Mouse (Mus musculus): ENCODE measurements around the gene Kdm4c. TPM values are rescaled to one million over a fixed set of nuclear protein-coding genes. Genes with fewer than 3 reads are reported as not detected.

Kdm4c gene
- polyA plus RNA-seq, 1 experiment from 2014 or later = 20.5 TPM

DNA sequence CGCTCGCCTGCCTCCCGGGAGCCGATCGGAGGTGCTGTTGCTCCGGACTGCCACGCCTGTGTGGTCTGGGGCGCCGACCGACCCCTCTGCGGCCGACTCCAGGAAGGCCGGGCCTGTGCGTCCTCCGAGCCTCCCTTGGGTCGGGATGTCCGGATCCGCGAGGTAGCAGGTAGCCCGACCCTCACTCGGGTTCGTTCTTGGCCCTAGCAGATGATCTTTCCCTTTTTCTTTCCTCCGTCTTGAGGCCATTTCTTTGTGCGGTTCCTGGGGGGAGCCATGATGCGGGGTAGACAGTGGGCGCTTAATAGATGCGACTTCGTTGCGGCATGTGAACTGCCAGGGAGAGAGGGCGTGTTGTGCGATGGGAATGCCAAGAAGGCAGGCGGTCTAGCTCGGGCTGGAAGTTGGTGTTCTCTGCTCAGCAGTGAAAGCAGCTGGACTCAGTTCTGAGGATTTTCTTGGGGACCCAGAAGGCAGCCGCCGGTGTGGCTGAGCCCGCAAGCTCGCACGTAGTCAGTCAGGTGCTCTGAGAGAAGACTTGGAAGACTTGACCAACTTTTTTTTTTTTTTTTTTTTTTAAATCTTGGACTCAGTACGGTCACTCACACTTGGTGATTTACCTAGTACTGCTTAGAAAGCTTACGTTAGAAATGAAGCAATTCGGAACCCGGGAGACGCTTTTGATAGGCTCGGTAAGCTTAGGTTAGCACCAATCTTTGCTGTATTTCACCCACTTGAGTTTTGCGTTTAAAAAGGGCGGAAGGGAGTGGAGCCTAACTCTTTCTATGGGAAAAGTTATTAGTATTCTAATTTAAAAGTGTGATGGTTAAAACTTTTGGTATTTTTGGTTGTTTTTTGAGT, 10.2 kb downstream of the Kdm4c start:
- no peaks in the 10 kb centered on the region for H3K27me3 ChIP-seq (ENCODE audit: control insufficient read depth, insufficient read depth, low read length)
- no peaks in the 10 kb centered on the region for H3K9me3 ChIP-seq (ENCODE audit: control insufficient read depth, low read length)
- peak overlapping the region; percentile 87 for H3K27ac ChIP-seq (replicated peaks; ENCODE audit: low read depth, low read length)
- H3K9ac ChIP-seq (replicated peaks; ENCODE audit: low read length) = peak overlapping the region; percentile 90
- H3K4me3 ChIP-seq (replicated peaks; ENCODE audit: low read depth, low read length) = peak overlapping the region; percentile 90
- H3K4me1 ChIP-seq (ENCODE audit: control insufficient read depth, insufficient read depth, low read length) = peaks cover 4% of the 10 kb centered on the region
- ATAC-seq (ENCODE audit: low FRiP score, low TSS enrichment) = peak; percentile 64
- no peaks in the 10 kb centered on the region for H3K36me3 ChIP-seq (ENCODE audit: control insufficient read depth, insufficient read depth, low read length)
- peak overlapping the region; percentile 77 for H3K4me2 ChIP-seq (ENCODE audit: low read length)
- WGBS = under 1% methylated on average over 43 of the region's 46 CpGs
- DNase-seq = peak; percentile 71

DNA sequence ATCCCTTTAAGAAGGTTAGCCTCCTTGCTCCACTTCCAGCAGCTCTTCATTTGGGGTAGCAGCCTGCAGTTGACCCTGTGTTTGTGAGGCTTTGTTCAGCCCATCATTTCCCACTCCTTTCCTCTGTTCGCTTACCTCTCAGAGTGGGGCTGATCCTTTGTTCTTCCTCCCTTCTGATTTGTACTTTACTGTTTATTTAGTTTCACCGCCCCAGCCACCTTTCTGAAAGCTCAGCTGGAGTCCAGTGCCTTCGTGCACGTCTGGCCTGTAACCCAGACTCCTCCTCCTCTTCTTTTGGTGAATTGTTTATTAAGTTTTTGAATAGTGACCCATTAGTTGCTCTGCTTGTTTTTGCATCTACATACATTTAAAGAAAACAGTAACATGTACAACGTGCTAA, 15.6 kb downstream of the Kdm4c start:
- H3K4me1 ChIP-seq (ENCODE audit: control insufficient read depth, insufficient read depth, low read length) = peaks cover 2% of the 10 kb centered on the region
- no peaks in the 10 kb centered on the region for H3K27me3 ChIP-seq (ENCODE audit: control insufficient read depth, insufficient read depth, low read length)
- no peak overlapping the region for H3K4me2 ChIP-seq (ENCODE audit: low read length)
- no peak; the same call in 1 of the 2 replicates for ATAC-seq (ENCODE audit: low FRiP score, low TSS enrichment)
- H3K9me3 ChIP-seq (ENCODE audit: control insufficient read depth, low read length) = no peaks in the 10 kb centered on the region
- H3K27ac ChIP-seq (replicated peaks; ENCODE audit: low read depth, low read length) = no peak overlapping the region
- WGBS = 29% methylated on average over 5 of the region's 5 CpGs
- no peak overlapping the region for H3K4me3 ChIP-seq (replicated peaks; ENCODE audit: low read depth, low read length)
- H3K36me3 ChIP-seq (ENCODE audit: control insufficient read depth, insufficient read depth, low read length) = no peaks in the 10 kb centered on the region
- H3K9ac ChIP-seq (replicated peaks; ENCODE audit: low read length) = no peak overlapping the region
- no peak for DNase-seq

DNA sequence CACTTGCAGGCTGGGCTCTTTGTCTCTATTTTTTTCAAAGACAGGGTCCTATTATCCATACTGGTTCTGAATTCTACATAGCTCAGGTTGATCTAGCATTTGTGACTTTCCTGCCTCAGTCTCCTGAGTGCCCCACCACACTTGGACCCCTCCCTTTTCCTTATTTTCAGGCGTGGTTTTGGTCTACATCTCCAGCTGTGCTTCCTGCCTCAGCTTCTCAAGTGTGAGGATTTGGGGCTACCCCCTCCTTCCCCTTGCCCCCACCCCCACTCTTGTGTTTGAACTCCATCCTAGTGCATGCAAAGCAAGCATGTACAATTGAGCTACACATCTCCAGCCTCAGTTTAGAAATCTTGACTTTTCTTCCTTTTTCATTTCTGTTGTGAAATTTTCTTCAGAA, 16.2 kb downstream of the Kdm4c start:
- WGBS = 50% methylated on average over 1 of the region's 1 CpGs
- no peak for ATAC-seq (ENCODE audit: low FRiP score, low TSS enrichment)

DNA sequence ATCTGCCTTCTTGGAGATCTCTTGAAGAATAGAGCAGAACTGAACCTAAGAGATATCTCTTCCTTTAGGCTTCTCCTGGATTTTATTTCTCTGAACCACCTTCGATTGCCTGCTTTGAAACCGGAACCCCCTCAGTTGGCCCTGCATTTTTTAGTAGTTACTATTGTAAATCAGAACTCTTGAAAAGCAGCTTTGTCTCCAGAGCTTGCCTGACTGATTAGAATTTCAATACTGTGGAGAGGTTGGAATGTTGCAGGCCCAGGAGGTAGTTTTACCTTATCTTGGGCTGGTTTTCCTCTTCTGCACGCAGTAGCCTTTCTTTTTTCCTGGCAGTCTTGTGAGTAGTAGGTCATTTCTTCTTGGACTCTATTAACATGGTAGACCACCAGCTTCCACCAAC, 17.0 kb downstream of the Kdm4c start:
- Histone ChIP-seq H3K4me3 (replicated peaks; ENCODE audit: low read depth, low read length) (no peak overlapping the region), H3K9me3 (ENCODE audit: control insufficient read depth, low read length) (no peaks in the 10 kb centered on the region), H3K27me3 (ENCODE audit: control insufficient read depth, insufficient read depth, low read length) (no peaks in the 10 kb centered on the region), H3K27ac (replicated peaks; ENCODE audit: low read depth, low read length) (no peak overlapping the region), H3K9ac (replicated peaks; ENCODE audit: low read length) (no peak overlapping the region), H3K36me3 (ENCODE audit: control insufficient read depth, insufficient read depth, low read length) (no peaks in the 10 kb centered on the region), H3K4me1 (ENCODE audit: control insufficient read depth, insufficient read depth, low read length) (no peaks in the 10 kb centered on the region; the same call in none of the 2 replicates), H3K4me2 (ENCODE audit: low read length) (no peak overlapping the region)
- ATAC-seq (ENCODE audit: low FRiP score, low TSS enrichment) (no peak), DNase-seq (no peak)
- WGBS = 15% methylated on average over 3 of the region's 3 CpGs

More for the DNA sequence above, 16.2 kb downstream of the Kdm4c start:
- Histone ChIP-seq H3K27me3 (ENCODE audit: control insufficient read depth, insufficient read depth, low read length) (no peaks in the 10 kb centered on the region), H3K4me3 (replicated peaks; ENCODE audit: low read depth, low read length) (no peak overlapping the region), H3K9me3 (ENCODE audit: control insufficient read depth, low read length) (no peaks in the 10 kb centered on the region), H3K36me3 (ENCODE audit: control insufficient read depth, insufficient read depth, low read length) (no peaks in the 10 kb centered on the region), H3K27ac (replicated peaks; ENCODE audit: low read depth, low read length) (no peak overlapping the region), H3K9ac (replicated peaks; ENCODE audit: low read length) (no peak overlapping the region), H3K4me2 (ENCODE audit: low read length) (no peak overlapping the region), H3K4me1 (ENCODE audit: control insufficient read depth, insufficient read depth, low read length) (no peaks in the 10 kb centered on the region; the same call in none of the 2 replicates)
- DNase-seq = no peak

DNA sequence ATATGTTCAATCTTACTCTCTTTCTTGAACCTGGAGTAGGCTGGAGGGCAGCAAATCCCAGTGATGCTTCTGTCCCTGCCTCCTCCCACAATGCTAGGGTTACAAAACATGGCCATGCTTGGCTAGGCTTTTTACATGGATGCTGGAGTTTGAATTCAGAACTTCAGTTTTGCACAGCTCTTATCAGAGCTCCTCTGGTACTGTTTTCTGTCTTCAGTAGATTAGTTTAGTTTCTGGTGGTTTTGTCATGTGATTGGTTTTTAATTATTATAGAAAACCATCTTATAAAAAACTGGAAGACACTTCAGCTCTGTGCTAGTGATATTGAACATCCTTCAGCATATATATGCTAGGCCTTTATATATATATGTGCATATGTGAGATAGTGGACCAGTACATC, 19.6 kb downstream of the Kdm4c start:
- Histone ChIP-seq H3K27me3 (ENCODE audit: control insufficient read depth, insufficient read depth, low read length) (no peaks in the 10 kb centered on the region), H3K36me3 (ENCODE audit: control insufficient read depth, insufficient read depth, low read length) (peaks cover 7% of the 10 kb centered on the region; the same call in 1 of the 2 replicates), H3K4me2 (ENCODE audit: low read length) (no peak overlapping the region), H3K9me3 (ENCODE audit: control insufficient read depth, low read length) (no peaks in the 10 kb centered on the region), H3K9ac (replicated peaks; ENCODE audit: low read length) (no peak overlapping the region), H3K4me3 (replicated peaks; ENCODE audit: low read depth, low read length) (no peak overlapping the region), H3K27ac (replicated peaks; ENCODE audit: low read depth, low read length) (no peak overlapping the region), H3K4me1 (ENCODE audit: control insufficient read depth, insufficient read depth, low read length) (no peaks in the 10 kb centered on the region; the same call in 1 of the 2 replicates)
- no peak for DNase-seq
- no peak for ATAC-seq (ENCODE audit: low FRiP score, low TSS enrichment)

DNA sequence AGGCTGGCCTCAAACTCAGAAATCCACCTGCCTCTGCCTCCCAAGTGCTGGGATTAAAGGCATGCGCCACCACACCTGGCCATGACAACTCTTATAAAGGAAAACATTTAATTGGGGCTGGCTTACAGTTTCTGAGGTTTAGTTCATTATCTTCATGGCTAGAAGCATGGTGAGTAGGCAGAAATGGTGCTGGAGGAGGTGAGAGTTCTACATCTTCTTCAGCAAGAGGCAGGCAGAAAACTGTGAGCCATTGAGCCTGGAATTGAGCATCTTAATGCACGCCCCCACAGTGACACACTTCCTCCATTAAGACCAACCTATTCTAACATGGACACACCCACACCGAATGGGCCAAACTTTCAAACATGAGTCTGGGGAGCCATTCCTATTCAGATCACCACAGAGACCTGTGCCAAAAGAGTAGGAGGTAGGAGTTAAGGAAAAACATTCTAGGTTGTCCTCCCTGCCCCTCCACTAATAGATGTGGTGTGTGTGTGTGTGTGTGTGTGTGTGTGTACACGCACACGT, 22.2 kb downstream of the Kdm4c start:
- H3K27me3 ChIP-seq (ENCODE audit: control insufficient read depth, insufficient read depth, low read length) = no peaks in the 10 kb centered on the region
- H3K4me3 ChIP-seq (replicated peaks; ENCODE audit: low read depth, low read length) = no peak overlapping the region
- H3K9ac ChIP-seq (replicated peaks; ENCODE audit: low read length) = no peak overlapping the region
- no peak overlapping the region for H3K27ac ChIP-seq (replicated peaks; ENCODE audit: low read depth, low read length)
- H3K4me2 ChIP-seq (ENCODE audit: low read length) = no peak overlapping the region
- no peaks in the 10 kb centered on the region for H3K4me1 ChIP-seq (ENCODE audit: control insufficient read depth, insufficient read depth, low read length)
- DNase-seq (no peak), ATAC-seq (ENCODE audit: low FRiP score, low TSS enrichment) (no peak)
- WGBS = 93% methylated on average over 5 of the region's 5 CpGs
- peaks cover 7% of the 10 kb centered on the region; the same call in 1 of the 2 replicates for H3K36me3 ChIP-seq (ENCODE audit: control insufficient read depth, insufficient read depth, low read length)
- no peaks in the 10 kb centered on the region for H3K9me3 ChIP-seq (ENCODE audit: control insufficient read depth, low read length)

DNA sequence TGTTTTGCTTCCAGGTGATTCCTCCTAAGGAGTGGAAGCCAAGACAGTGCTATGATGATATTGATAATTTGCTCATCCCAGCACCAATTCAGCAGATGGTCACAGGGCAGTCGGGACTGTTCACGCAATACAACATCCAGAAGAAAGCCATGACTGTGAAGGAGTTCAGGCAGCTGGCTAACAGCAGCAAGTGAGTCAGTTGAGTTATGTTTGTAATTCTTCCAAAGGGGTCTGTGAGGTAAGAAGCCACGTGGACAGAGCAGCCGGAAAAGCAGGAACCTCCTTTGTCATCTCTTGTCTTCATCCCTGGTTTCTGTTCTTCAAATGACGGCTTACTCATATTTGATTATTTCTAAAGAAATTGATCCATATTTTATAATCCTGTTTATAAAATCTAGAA, 28.9 kb downstream of the Kdm4c start:
- Histone ChIP-seq H3K36me3 (ENCODE audit: control insufficient read depth, insufficient read depth, low read length) (peaks cover 14% of the 10 kb centered on the region; the same call in 1 of the 2 replicates), H3K27ac (replicated peaks; ENCODE audit: low read depth, low read length) (no peak overlapping the region), H3K4me1 (ENCODE audit: control insufficient read depth, insufficient read depth, low read length) (no peaks in the 10 kb centered on the region), H3K4me3 (replicated peaks; ENCODE audit: low read depth, low read length) (no peak overlapping the region), H3K9me3 (ENCODE audit: control insufficient read depth, low read length) (no peaks in the 10 kb centered on the region), H3K27me3 (ENCODE audit: control insufficient read depth, insufficient read depth, low read length) (no peaks in the 10 kb centered on the region), H3K9ac (replicated peaks; ENCODE audit: low read length) (no peak overlapping the region), H3K4me2 (ENCODE audit: low read length) (no peak overlapping the region)
- no peak for ATAC-seq (ENCODE audit: low FRiP score, low TSS enrichment)
- WGBS = 91% methylated on average over 5 of the region's 5 CpGs
- no peak for DNase-seq

DNA sequence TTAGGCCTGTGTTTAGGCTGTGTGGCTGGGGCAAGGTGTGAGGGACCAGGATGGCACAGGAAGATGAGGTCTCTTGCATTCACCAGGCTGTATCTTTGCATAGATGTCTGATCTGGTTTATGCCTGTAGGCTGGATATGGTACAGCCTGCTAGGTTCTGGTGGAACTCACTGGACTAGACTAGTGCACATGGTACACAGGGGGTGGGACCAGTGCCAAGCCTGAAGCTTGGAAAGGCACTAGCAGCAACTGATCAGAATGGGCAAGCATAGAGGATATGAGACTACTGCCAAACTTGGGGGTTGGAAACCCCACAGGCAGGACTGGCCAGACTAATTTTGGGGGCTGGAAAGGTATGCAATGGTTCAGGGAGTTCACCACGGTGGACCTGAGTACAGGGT, 35.2 kb downstream of the Kdm4c start:
- Histone ChIP-seq H3K4me1 (ENCODE audit: control insufficient read depth, insufficient read depth, low read length) (no peaks in the 10 kb centered on the region), H3K9me3 (ENCODE audit: control insufficient read depth, low read length) (no peaks in the 10 kb centered on the region), H3K9ac (replicated peaks; ENCODE audit: low read length) (no peak overlapping the region), H3K27me3 (ENCODE audit: control insufficient read depth, insufficient read depth, low read length) (no peaks in the 10 kb centered on the region), H3K4me2 (ENCODE audit: low read length) (no peak overlapping the region), H3K4me3 (replicated peaks; ENCODE audit: low read depth, low read length) (no peak overlapping the region), H3K27ac (replicated peaks; ENCODE audit: low read depth, low read length) (no peak overlapping the region), H3K36me3 (ENCODE audit: control insufficient read depth, insufficient read depth, low read length) (peaks cover 8% of the 10 kb centered on the region; the same call in 1 of the 2 replicates)
- ATAC-seq (ENCODE audit: low FRiP score, low TSS enrichment) (no peak; the same call in 1 of the 2 replicates), DNase-seq (no peak)
- 94% methylated on average over 1 of the region's 1 CpGs for WGBS

DNA sequence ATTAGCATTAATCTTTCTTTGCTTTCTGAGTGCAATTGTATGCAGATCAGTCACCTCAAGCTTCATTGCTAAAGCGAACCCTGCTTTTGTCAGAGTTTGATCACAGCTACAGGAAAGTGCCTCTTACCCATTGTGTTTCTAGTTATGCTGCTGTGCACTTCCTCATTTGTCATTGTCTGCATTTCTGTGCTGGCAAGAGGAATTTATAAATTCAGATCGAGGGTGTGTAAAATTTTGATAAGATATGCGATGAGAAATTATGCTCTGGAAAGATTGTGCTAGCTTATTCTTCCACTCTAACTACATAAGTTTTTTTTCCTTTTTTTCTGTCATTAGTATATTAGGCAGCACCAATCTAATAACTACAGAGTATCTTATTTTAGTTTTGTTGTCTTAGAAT, 37.9 kb downstream of the Kdm4c start:
- H3K4me3 ChIP-seq (replicated peaks; ENCODE audit: low read depth, low read length) = no peak overlapping the region
- 87% methylated on average over 3 of the region's 3 CpGs for WGBS
- DNase-seq (no peak), ATAC-seq (ENCODE audit: low FRiP score, low TSS enrichment) (no peak)
- H3K9ac ChIP-seq (replicated peaks; ENCODE audit: low read length) = no peak overlapping the region
- no peaks in the 10 kb centered on the region for H3K4me1 ChIP-seq (ENCODE audit: control insufficient read depth, insufficient read depth, low read length)
- H3K9me3 ChIP-seq (ENCODE audit: control insufficient read depth, low read length) = no peaks in the 10 kb centered on the region
- H3K27ac ChIP-seq (replicated peaks; ENCODE audit: low read depth, low read length) = no peak overlapping the region
- H3K4me2 ChIP-seq (ENCODE audit: low read length) = no peak overlapping the region
- H3K36me3 ChIP-seq (ENCODE audit: control insufficient read depth, insufficient read depth, low read length) = 0 out of 2 replicates have a peak, but pooled peaks cover 11% of the 10 kb centered on the region
- no peaks in the 10 kb centered on the region for H3K27me3 ChIP-seq (ENCODE audit: control insufficient read depth, insufficient read depth, low read length)
